Mouse (Mus musculus) forebrain, embryonic 11.5 days (tissue): ENCODE measurements at regions not wholly inside any gene's neighbourhood (a gene's known extent, or its start where the extent isn't known, plus 50 kb on each side); places are given as distances from the start of the nearest gene placed in this dataset.

ENCODE experiments used
- ATAC-seq: fragments of 200-750 bp; cut with Nextera tagmentation; replicated peaks from 2 replicates; pipeline ENCODE4 v1.8.0; 2017; ENCODE audit warnings: moderate TSS enrichment; ENCODE audit not compliant: low FRiP score
- DNase-seq: peaks from one replicate; pipeline ENCODE4 v3.0.0-alpha.2; 2017; ENCODE audit warnings: low spot score
- H3K27ac ChIP-seq: fragments of 300-500 bp; sonication (generic); 2 replicates; pipeline ENCODE4 v1.5.1; 2014; ENCODE audit warnings: low read depth, low read length
- H3K27me3 ChIP-seq: fragments of 300-500 bp; sonication (generic); 2 replicates; pipeline ENCODE4 v1.6.1; 2014; ENCODE audit warnings: mild to moderate bottlenecking, low read length, mixed read lengths; ENCODE audit not compliant: control insufficient read depth, insufficient read depth
- H3K36me3 ChIP-seq: fragments of 300-500 bp; sonication (generic); 2 replicates; pipeline ENCODE4 v1.6.1; 2014; ENCODE audit warnings: mild to moderate bottlenecking, low read length, moderate library complexity, mixed read lengths; ENCODE audit not compliant: control insufficient read depth, insufficient read depth
- H3K4me1 ChIP-seq: fragments of 300-500 bp; sonication (generic); replicated peaks from 2 replicates; pipeline ENCODE4 v1.6.1; 2014; ENCODE audit warnings: low read length, mixed read lengths; ENCODE audit not compliant: control insufficient read depth, insufficient read depth
- H3K4me2 ChIP-seq: fragments of 300-500 bp; sonication (generic); 2 replicates; pipeline ENCODE4 v1.6.1; 2014; ENCODE audit warnings: low read depth, mild to moderate bottlenecking, low read length, moderate library complexity, mixed read lengths; ENCODE audit not compliant: severe bottlenecking
- H3K4me3 ChIP-seq: fragments of 300-500 bp; sonication (generic); 2 replicates; pipeline ENCODE4 v1.5.1; 2014; ENCODE audit warnings: low read depth, low read length
- H3K9ac ChIP-seq: fragments of 300-500 bp; sonication (generic); 2 replicates; pipeline ENCODE4 v1.6.1; 2014; ENCODE audit warnings: low read length
- H3K9me3 ChIP-seq: fragments of 300-500 bp; sonication (generic); 2 replicates; pipeline ENCODE4 v1.6.1; 2016; ENCODE audit warnings: low read length, mixed read lengths; ENCODE audit not compliant: control insufficient read depth
- WGBS: fragments of 180-500 bp; shearing (Covaris S2); extraction: QIAGEN DNeasy Blood & Tissue Kit; methylation state at CpG from one replicate; pipeline ENCODE4 v1.1.7; 2014; 5-methylcytosine and 5-hydroxymethylcytosine counted together

- Histone ChIP-seq H3K4me2 (no peak overlapping the region), H3K27me3 (no peaks in the 10 kb centered on the region), H3K4me3 (no peak overlapping the region), H3K27ac (no peak overlapping the region), H3K9ac (no peak overlapping the region), H3K36me3 (no peaks in the 10 kb centered on the region), H3K9me3 (no peaks in the 10 kb centered on the region), H3K4me1 (no peaks in the 10 kb centered on the region)
- no peak for ATAC-seq
- no peak for DNase-seq
- WGBS: 86% methylated on average over 1 of the region's 1 CpGs
These were observed 495.2 kb upstream of the Cypt12 start for GRCm38 (mm10) chr3:17452984-17453383.

GRCm38 (mm10) chr3:17460545-17460944, 487.7 kb upstream of the Cypt12 start:
- no peaks in the 10 kb centered on the region for H3K9me3 ChIP-seq
- no peaks in the 10 kb centered on the region for H3K27me3 ChIP-seq
- H3K27ac ChIP-seq: no peak overlapping the region
- H3K4me1 ChIP-seq: no peaks in the 10 kb centered on the region
- DNase-seq (no peak), ATAC-seq (no peak)
- 89% methylated on average over 5 of the region's 5 CpGs for WGBS
- H3K36me3 ChIP-seq: no peaks in the 10 kb centered on the region
- H3K4me2 ChIP-seq: no peak overlapping the region
- no peak overlapping the region for H3K9ac ChIP-seq
- H3K4me3 ChIP-seq: no peak overlapping the region

- 89% methylated on average over 4 of the region's 4 CpGs for WGBS
- Histone ChIP-seq H3K27ac (no peak overlapping the region), H3K4me2 (no peak overlapping the region), H3K4me3 (no peak overlapping the region), H3K27me3 (no peaks in the 10 kb centered on the region), H3K36me3 (no peaks in the 10 kb centered on the region), H3K9me3 (no peaks in the 10 kb centered on the region), H3K9ac (no peak overlapping the region), H3K4me1 (no peaks in the 10 kb centered on the region)
- ATAC-seq (no peak), DNase-seq (no peak)
These were observed 486.8 kb upstream of the Cypt12 start for GRCm38 (mm10) chr3:17461365-17461764.

GRCm38 (mm10) chr3:17473812-17474211, 474.4 kb upstream of the Cypt12 start:
- Histone ChIP-seq H3K9ac (no peak overlapping the region), H3K4me3 (no peak overlapping the region), H3K36me3 (no peaks in the 10 kb centered on the region), H3K4me2 (no peak overlapping the region), H3K4me1 (no peaks in the 10 kb centered on the region), H3K27me3 (no peaks in the 10 kb centered on the region), H3K27ac (no peak overlapping the region), H3K9me3 (no peaks in the 10 kb centered on the region)
- DNase-seq (no peak), ATAC-seq (no peak)
- WGBS: 85% methylated on average over 2 of the region's 2 CpGs

- DNase-seq (peak; percentile 57), ATAC-seq (peak; percentile 92)
- 16% methylated on average over 4 of the region's 4 CpGs for WGBS
- no peaks in the 10 kb centered on the region for H3K36me3 ChIP-seq
- no peaks in the 10 kb centered on the region for H3K27me3 ChIP-seq
- no peak overlapping the region for H3K27ac ChIP-seq
- H3K4me1 ChIP-seq: no peaks in the 10 kb centered on the region
- no peak overlapping the region for H3K9ac ChIP-seq
- H3K4me2 ChIP-seq: no peak overlapping the region
- H3K9me3 ChIP-seq: no peaks in the 10 kb centered on the region
- H3K4me3 ChIP-seq: no peak overlapping the region
These were observed 458.7 kb upstream of the Cypt12 start for GRCm38 (mm10) chr3:17489240-17490142.

GRCm38 (mm10) chr3:17490632-17491031, 457.6 kb upstream of the Cypt12 start:
- no peak overlapping the region for H3K4me3 ChIP-seq
- H3K4me2 ChIP-seq: no peak overlapping the region
- no peak overlapping the region for H3K9ac ChIP-seq
- no peak for ATAC-seq
- no peaks in the 10 kb centered on the region for H3K9me3 ChIP-seq
- H3K27ac ChIP-seq: no peak overlapping the region
- no peak for DNase-seq
- no peaks in the 10 kb centered on the region for H3K36me3 ChIP-seq
- H3K27me3 ChIP-seq: no peaks in the 10 kb centered on the region
- no peaks in the 10 kb centered on the region for H3K4me1 ChIP-seq

GRCm38 (mm10) chr3:17498291-17498690, 449.9 kb upstream of the Cypt12 start:
- Histone ChIP-seq H3K36me3 (no peaks in the 10 kb centered on the region), H3K4me3 (no peak overlapping the region), H3K9ac (no peak overlapping the region), H3K27ac (no peak overlapping the region), H3K4me1 (no peaks in the 10 kb centered on the region), H3K9me3 (no peaks in the 10 kb centered on the region), H3K27me3 (no peaks in the 10 kb centered on the region), H3K4me2 (no peak overlapping the region)
- WGBS: 88% methylated on average over 3 of the region's 3 CpGs
- ATAC-seq: no peak
- no peak for DNase-seq

GRCm38 (mm10) chr3:17501556-17501955, 446.7 kb upstream of the Cypt12 start:
- 90% methylated on average over 2 of the region's 2 CpGs for WGBS
- DNase-seq (no peak), ATAC-seq (no peak)
- Histone ChIP-seq H3K9me3 (no peaks in the 10 kb centered on the region), H3K9ac (no peak overlapping the region), H3K27ac (no peak overlapping the region), H3K36me3 (no peaks in the 10 kb centered on the region), H3K4me2 (no peak overlapping the region), H3K4me3 (no peak overlapping the region), H3K4me1 (no peaks in the 10 kb centered on the region), H3K27me3 (no peaks in the 10 kb centered on the region)

GRCm38 (mm10) chr3:17541346-17541745, 406.9 kb upstream of the Cypt12 start:
- no peaks in the 10 kb centered on the region for H3K27me3 ChIP-seq
- H3K4me2 ChIP-seq: no peak overlapping the region
- no peak for ATAC-seq
- no peak overlapping the region for H3K9ac ChIP-seq
- H3K4me3 ChIP-seq: no peak overlapping the region
- H3K27ac ChIP-seq: no peak overlapping the region
- H3K9me3 ChIP-seq: no peaks in the 10 kb centered on the region
- no peaks in the 10 kb centered on the region for H3K4me1 ChIP-seq
- no peaks in the 10 kb centered on the region for H3K36me3 ChIP-seq
- DNase-seq: no peak
